Mouse (Mus musculus): ENCODE measurements at regions not wholly inside any gene's neighbourhood (a gene's known extent, or its start where the extent isn't known, plus 50 kb on each side); places are given as distances from the start of the nearest gene placed in this dataset.

- no peak for ATAC-seq
These were observed 128.9 kb downstream of the 5530400C23Rik start for GRCm38 (mm10) chr6:133420929-133421328.

DNA sequence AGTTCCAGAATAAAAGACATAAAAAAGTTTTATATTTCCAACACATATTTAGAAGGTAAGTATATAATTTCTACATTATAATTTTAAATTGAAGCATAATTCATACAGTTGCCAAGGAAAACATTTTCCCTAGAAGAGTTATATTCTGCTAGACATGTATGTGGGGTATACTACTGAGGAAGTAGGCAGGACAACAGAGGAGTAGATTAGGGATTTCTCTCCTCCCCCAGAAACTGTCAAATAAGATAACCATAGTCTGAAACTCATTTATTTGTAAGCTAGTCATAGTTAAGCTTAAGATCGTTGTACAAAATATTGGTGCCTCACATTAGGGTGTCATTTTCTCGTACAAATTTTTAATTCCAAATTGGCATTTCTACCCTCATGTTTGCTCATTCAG is 139.7 kb downstream of the 5530400C23Rik start:
- no peak for ATAC-seq

DNA sequence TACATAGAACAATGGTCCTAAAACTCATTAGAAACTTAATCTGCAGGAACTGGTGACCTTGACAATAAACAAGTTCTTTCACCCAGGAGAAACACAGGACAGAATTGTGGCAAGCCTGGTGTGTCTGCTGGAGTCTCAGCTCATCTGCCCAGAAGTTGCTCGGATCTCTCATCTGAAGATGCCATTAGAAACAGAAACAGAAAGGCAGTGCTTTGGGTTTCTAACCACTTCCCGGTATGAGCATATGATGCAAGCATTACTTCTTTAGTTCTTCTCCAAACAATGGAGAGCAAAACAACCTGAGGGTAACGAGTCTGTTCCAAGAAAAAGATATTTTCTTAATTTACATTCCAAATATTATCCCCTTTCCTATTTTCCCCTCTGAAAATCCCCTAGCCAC is 150.8 kb downstream of the 5530400C23Rik start:
- peak; percentile 75 for ATAC-seq

Data from activated CD4-positive, CD25-positive, alpha-beta regulatory T cell, adult 4 months (primary cell).